Mouse (Mus musculus) midbrain, embryonic 10.5 days (tissue): ENCODE data around the gene Hist2h4. TPM values are rescaled to one million over a fixed set of nuclear protein-coding genes. Genes with fewer than 3 reads are reported as not detected.
A peak's percentile ranks its signal among the peaks of the same experiment; 100 is the strongest.
"Not testable (repeated sequence)": the region's sequence is repeated elsewhere in the genome, so short reads cannot be mapped to it uniquely, and the experiment has no call there.

Source experiments
- DNase-seq: peaks from one replicate; pipeline ENCODE4 v3.0.0-alpha.2; 2017; ENCODE audit warnings: low spot score
- H3K27ac ChIP-seq: fragments of 300-500 bp; sonication (generic); replicated peaks from 2 replicates; pipeline ENCODE4 v1.5.1; 2016; ENCODE audit warnings: mild to moderate bottlenecking
- H3K27me3 ChIP-seq: fragments of 300-500 bp; sonication (generic); 2 replicates; pipeline ENCODE4 v1.6.1; 2016; ENCODE audit warnings: low read depth, mild to moderate bottlenecking; ENCODE audit not compliant: poor library complexity, severe bottlenecking
- H3K36me3 ChIP-seq: fragments of 300-500 bp; sonication (generic); 2 replicates; pipeline ENCODE4 v1.6.1; 2016; ENCODE audit warnings: mild to moderate bottlenecking, moderate library complexity
- H3K4me1 ChIP-seq: fragments of 300-500 bp; sonication (generic); 2 replicates; pipeline ENCODE4 v1.6.1; 2016
- H3K4me3 ChIP-seq: fragments of 300-500 bp; sonication (generic); 2 replicates; pipeline ENCODE4 v1.5.1; 2016; ENCODE audit warnings: mild to moderate bottlenecking, moderate library complexity
- H3K9me3 ChIP-seq: fragments of 300-500 bp; sonication (generic); replicated peaks from 2 replicates; pipeline ENCODE4 v1.6.1; 2016; ENCODE audit warnings: mild to moderate bottlenecking
- WGBS: fragments of 180-500 bp; shearing (Covaris S2); methylation state at CpG from one replicate; pipeline ENCODE4 v1.1.7; 2016; 5-methylcytosine and 5-hydroxymethylcytosine counted together
- microRNA-seq: library from miRNA; unstranded; fragments of <30 nt; microRNA quantifications from one replicate; pipeline ENCODE4, GENCODE M21; 2017
- polyA plus RNA-seq: library from polyadenylated mRNA; unstranded; fragments of >200 nt; fragmentation: Nextera tagmentation; extraction: Ambion mirVana; gene quantifications from 2 replicates; pipeline ENCODE4 v1.2.1, GENCODE M21; 2016

The Hist2h4 gene
- polyA plus RNA-seq, 1 experiment from 2014 or later, result 12.6 TPM

DNA sequence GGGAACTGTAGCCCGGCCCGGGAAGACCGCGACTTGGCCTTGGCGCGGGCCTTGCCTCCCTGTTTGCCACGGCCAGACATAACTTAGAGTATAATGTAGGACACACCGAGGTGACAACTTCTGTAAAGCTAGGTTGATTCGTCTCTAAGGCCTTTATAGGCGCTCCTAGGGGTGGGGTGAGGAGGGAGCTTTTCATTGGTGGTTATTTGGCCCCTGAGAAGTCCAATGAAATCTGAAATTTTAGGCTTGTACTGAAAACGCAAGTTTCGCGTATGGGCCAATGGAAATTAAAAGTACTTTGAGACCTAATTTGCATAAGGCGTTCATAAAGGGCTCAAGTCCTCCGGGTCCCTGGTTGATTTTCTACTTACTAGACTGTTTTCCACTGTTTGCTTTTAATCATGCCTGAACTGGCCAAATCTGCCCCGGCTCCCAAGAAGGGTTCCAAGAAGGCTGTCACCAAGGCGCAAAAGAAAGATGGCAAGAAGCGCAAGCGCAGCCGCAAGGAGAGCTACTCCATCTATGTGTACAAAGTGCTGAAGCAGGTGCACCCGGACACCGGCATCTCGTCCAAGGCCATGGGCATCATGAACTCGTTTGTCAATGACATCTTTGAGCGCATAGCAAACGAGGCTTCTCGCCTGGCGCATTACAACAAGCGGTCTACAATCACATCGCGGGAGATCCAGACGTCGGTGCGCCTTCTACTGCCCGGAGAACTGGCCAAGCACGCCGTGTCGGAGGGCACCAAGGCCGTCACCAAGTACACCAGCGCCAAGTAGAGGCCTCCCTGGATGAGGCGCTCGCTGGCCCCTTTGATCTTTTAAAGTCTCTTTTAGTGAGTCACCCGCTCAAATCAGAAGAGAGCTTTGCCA, 42.1 kb downstream of the Hist2h4 start, which contains the start of the genes Hist2h2ac and Hist2h2be:
Gene Hist2h2ac (minus strand): TSS at position 116 of the 875 bp plus-strand sequence.
Gene Hist2h2be (plus strand): TSS at position 355 of the 875 bp plus-strand sequence.
- Histone ChIP-seq H3K36me3 (no peaks in the 10 kb centered on the region), H3K9me3 (no peaks in the 10 kb centered on the region), H3K4me3 (peak within 1 kb of the TSS; percentile 64), H3K4me1 (peaks cover 65% of the 10 kb centered on the region), H3K27ac (peak within 1 kb of the TSS; percentile 97), H3K27me3 (no peaks in the 10 kb centered on the region)
- peak; percentile 83 for DNase-seq
- under 1% methylated on average over 43 of the region's 43 CpGs for WGBS

DNA sequence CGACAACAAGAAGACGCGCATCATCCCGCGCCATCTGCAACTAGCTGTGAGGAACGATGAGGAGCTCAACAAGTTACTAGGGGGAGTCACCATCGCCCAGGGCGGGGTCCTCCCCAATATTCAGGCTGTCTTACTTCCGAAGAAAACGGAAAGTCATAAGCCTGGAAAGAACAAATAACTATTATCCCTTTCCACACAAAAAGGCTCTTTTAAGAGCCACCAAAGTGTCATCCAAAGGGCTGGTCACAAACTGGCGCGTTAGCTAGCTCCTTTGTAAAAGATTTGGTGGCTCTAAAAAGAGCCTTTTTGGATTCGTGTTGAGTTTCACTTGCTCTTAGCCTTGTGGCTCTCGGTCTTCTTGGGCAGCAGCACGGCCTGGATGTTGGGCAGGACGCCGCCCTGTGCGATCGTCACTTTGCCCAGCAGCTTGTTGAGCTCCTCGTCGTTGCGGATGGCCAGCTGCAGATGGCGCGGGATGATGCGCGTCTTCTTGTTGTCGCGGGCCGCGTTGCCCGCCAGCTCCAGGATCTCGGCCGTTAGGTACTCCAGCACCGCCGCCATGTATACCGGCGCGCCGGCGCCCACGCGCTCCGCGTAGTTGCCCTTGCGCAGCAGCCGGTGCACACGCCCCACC, 42.9 kb downstream of the Hist2h4 start:
- not testable (repeated sequence) for H3K36me3 ChIP-seq, H3K9me3 ChIP-seq, H3K27me3 ChIP-seq
- peak overlapping the region; percentile 64 for H3K4me3 ChIP-seq
- peak overlapping the region; percentile 97 for H3K27ac ChIP-seq
- peaks cover 62% of the 10 kb centered on the region for H3K4me1 ChIP-seq
- DNase-seq, result peak; percentile 60
- WGBS, result under 1% methylated on average over 32 of the region's 47 CpGs

DNA sequence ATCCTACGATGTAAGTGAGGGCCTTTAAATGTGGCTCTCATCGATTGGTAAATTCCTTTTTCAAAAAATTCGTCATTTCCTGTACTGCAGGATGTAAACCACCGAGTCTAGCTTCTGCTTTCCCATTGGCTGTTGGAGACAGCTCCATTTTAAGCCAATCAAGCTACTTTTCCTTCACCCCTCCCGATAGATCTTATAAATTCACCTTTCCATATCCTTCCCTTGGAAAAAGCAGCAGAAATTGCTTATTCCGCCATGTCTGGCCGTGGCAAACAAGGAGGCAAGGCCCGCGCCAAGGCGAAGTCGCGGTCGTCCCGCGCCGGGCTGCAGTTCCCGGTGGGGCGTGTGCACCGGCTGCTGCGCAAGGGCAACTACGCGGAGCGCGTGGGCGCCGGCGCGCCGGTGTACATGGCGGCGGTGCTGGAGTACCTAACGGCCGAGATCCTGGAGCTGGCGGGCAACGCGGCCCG, 43.4 kb downstream of the Hist2h4 start, which contains the start of the genes Bola1 and Hist2h2ab:
Gene Bola1 (minus strand): TSS at position 49 of the 470 bp plus-strand sequence.
Gene Hist2h2ab (plus strand): TSS at position 205 of the 470 bp plus-strand sequence.
- Histone ChIP-seq H3K27me3 (0 out of 2 replicates have a peak, but pooled peaks cover 4% of the 10 kb centered on the region), H3K9me3 (no peaks in the 10 kb centered on the region), H3K36me3 (no peaks in the 10 kb centered on the region), H3K4me1 (peaks cover 56% of the 10 kb centered on the region), H3K27ac (peak within 1 kb of the TSS; percentile 97), H3K4me3 (peak within 1 kb of the TSS; percentile 64)
- peak; percentile 79 for DNase-seq
- 0% methylated on average over 37 of the region's 37 CpGs for WGBS

DNA sequence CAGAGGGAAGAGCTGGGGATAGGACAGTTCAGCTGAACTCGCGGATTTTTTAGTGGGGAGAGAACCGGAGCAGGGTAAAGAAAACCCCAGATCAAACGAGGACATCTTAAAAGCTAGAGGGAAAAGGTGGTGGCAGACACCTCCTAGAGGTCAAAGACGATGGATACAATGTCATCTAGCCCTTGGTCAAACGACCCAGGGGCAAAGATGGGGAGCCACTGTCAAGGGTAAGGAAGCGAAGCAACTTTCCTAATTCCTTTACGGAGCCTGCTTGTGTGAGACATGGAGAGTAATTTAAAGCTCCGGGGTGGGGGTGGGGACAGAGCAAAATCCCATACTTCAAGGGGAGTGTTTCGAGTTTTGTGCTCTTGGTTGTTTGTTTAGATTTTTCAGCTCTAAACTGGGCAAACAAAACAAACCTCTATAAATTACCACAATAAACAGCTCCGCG, 43.9 kb downstream of the Hist2h4 start:
- peaks cover 51% of the 10 kb centered on the region for H3K4me1 ChIP-seq
- peak; percentile 51 for DNase-seq
- WGBS, result under 1% methylated on average over 12 of the region's 12 CpGs
- peak overlapping the region; percentile 97 for H3K27ac ChIP-seq
- 0 out of 2 replicates have a peak, but pooled peaks cover 4% of the 10 kb centered on the region for H3K27me3 ChIP-seq
- H3K4me3 ChIP-seq, result peak overlapping the region; percentile 64
- no peaks in the 10 kb centered on the region for H3K36me3 ChIP-seq
- no peaks in the 10 kb centered on the region for H3K9me3 ChIP-seq

Small RNA genes within 50 kb of the gene (microRNA-seq; reads per million reads assigned to microRNA genes)
- not detected for gene Gm44492
- gene Gm47311, result not detected
- gene Gm47313, result not detected

Other genes with a start within 250 kb of the Hist2h4 start
- gene Vps45, start 204.8 kb downstream of the Hist2h4 start, polyA plus RNA-seq, result 28.6 and 33.3 TPM in 2 replicates
- gene Otud7b, start 158.8 kb downstream of the Hist2h4 start, polyA plus RNA-seq, result 16.5 and 18.9 TPM in 2 replicates
- 7.8 and 9.6 TPM in 2 replicates for gene Mtmr11, start 101.3 kb downstream of the Hist2h4 start, polyA plus RNA-seq
- gene Sf3b4, start 91.0 kb downstream of the Hist2h4 start, polyA plus RNA-seq, result 262 and 271 TPM in 2 replicates
- 3.1 and 8.8 TPM in 2 replicates for gene Sv2a, start 82.2 kb downstream of the Hist2h4 start, polyA plus RNA-seq
- 86.7 and 92.8 TPM in 2 replicates for gene Bola1, start 43.6 kb downstream of the Hist2h4 start, polyA plus RNA-seq
- gene Hist2h2ab, start 43.4 kb downstream of the Hist2h4 start, polyA plus RNA-seq, result 0.98 TPM in 1 of 2 replicates, not detected in the other
- gene Hist2h2ac, start 42.4 kb downstream of the Hist2h4 start, polyA plus RNA-seq, result 7.3 and 17.2 TPM in 2 replicates
- 11.5 and 11.9 TPM in 2 replicates for gene Hist2h2be, start 42.2 kb downstream of the Hist2h4 start, polyA plus RNA-seq
- 8.1 TPM in 2 replicates for gene Hist2h3c2, start 24.2 kb downstream of the Hist2h4 start, polyA plus RNA-seq
- 24.3 and 34.9 TPM in 2 replicates for gene Hist2h2aa2, start 23.0 kb downstream of the Hist2h4 start, polyA plus RNA-seq
- gene Hist2h2aa1, start 17.8 kb downstream of the Hist2h4 start, polyA plus RNA-seq, result 13.7 TPM in 2 replicates
- 0.70 and 0.86 TPM in 2 replicates for gene Hist2h3c1, start 16.6 kb downstream of the Hist2h4 start, polyA plus RNA-seq
- gene Hist2h3b, start 5.3 kb upstream of the Hist2h4 start, polyA plus RNA-seq, result 49.5 and 57.2 TPM in 2 replicates
- 9.5 and 10.3 TPM in 2 replicates for gene Hist2h2bb, start 6.4 kb upstream of the Hist2h4 start, polyA plus RNA-seq
- gene Fcgr1, start 30.7 kb upstream of the Hist2h4 start, polyA plus RNA-seq, result 1.8 and 2.1 TPM in 2 replicates
- 0.20 and 0.30 TPM in 2 replicates for gene BC107364, start 189.0 kb upstream of the Hist2h4 start, polyA plus RNA-seq